Mouse (Mus musculus) small intestine, adult 2 months (tissue): ENCODE measurements around the gene Ltbr.

Experiments
- CTCF ChIP-seq: fragments of 200-500 bp; IDR thresholded peaks from 2 replicates; pipeline ENCODE4 v1.5.1; 2012; ENCODE audit warnings: low read depth, mild to moderate bottlenecking, control low read depth, inconsistent platforms, low read length, moderate library complexity, mixed read lengths; ENCODE audit not compliant: insufficient replicate concordance, insufficient read length; ENCODE audit errors: extremely low read depth
- POLR2A ChIP-seq: fragments of 200-500 bp; IDR thresholded peaks from 2 replicates; pipeline ENCODE4 v1.6.1; 2012; ENCODE audit warnings: low read depth, mild to moderate bottlenecking, control low read depth, inconsistent platforms, low read length, moderate library complexity

DNA sequence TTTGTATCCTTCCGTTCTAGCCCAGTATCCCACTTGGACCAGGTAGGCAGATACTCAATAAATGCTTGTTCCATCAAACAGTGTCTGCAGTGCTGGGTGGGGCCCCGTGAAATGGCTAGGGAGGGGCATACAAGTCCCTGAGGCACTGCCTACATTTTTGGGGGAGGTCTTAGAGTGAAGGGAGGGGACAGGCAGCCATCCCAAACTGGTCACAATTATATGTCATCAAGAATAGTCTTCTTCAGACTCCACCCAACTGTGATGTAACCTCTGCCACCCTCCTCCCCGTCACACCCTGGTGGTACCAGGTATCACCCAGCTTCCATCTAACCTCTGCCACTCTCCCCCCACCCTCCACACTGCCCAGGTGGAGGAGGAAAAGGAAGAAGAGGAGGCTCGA is 31.2 kb upstream of the Ltbr start:
- TF ChIP-seq CTCF (no peak), POLR2A (no peak)
